Mouse (Mus musculus) layer of hippocampus, postnatal 25 days (tissue): ENCODE measurements around the gene Btn1a1. TPM values are rescaled to one million over a fixed set of nuclear protein-coding genes. Genes with fewer than 3 reads are reported as not detected.

ENCODE experiments used
- DNase-seq, 2 experiments: peaks; one replicate each; pipeline ENCODE4 v3.0.0; 2022; ENCODE audit warnings: mixed read lengths in 2 of 2, low spot score in 1 of 2; ENCODE audit errors: extremely low spot score in 1 of 2
- total RNA-seq, 2 experiments: library from RNA; stranded (reverse); gene quantifications; 2 replicates each; pipeline ENCODE4 v1.2.3; 2021

Btn1a1 gene
- total RNA-seq, 2 experiments from 2014 or later: not detected

- peak; percentile 21 to 52 for DNase-seq
Measured at GRCm38 (mm10) chr13:23488400-23489322, 23.0 kb upstream of the Btn1a1 start, which contains the start of gene Btn2a2. Btn2a2 (minus strand) TSS chr13:23488857.

- DNase-seq: no peak
Measured at GRCm38 (mm10) chr13:23485271-23485670, 19.6 kb upstream of the Btn1a1 start.

GRCm38 (mm10) chr13:23483153-23483552 is 17.5 kb upstream of the Btn1a1 start:
- DNase-seq: no peak

GRCm38 (mm10) chr13:23475658-23476057 is 10.0 kb upstream of the Btn1a1 start:
- no peak for DNase-seq

- peak; percentile 43 to 71 for DNase-seq
Measured at GRCm38 (mm10) chr13:23466911-23467310, 1.2 kb upstream of the Btn1a1 start.

- no peak for DNase-seq
Measured at GRCm38 (mm10) chr13:23466306-23466705, 605 bp upstream of the Btn1a1 start.

- DNase-seq: no peak
Measured at GRCm38 (mm10) chr13:23464841-23465366, 797 bp downstream of the Btn1a1 start.

GRCm38 (mm10) chr13:23464224-23464637 is 1.5 kb downstream of the Btn1a1 start:
- DNase-seq: peak in 1 of 2 experiments; percentile 20

GRCm38 (mm10) chr13:23463381-23464223 is 2.1 kb downstream of the Btn1a1 start:
- peak; percentile 82 to 93 for DNase-seq

- no peak for DNase-seq
Measured at GRCm38 (mm10) chr13:23462669-23463068, 3.0 kb downstream of the Btn1a1 start.

GRCm38 (mm10) chr13:23462063-23462462 is 3.6 kb downstream of the Btn1a1 start:
- no peak for DNase-seq

GRCm38 (mm10) chr13:23459264-23459846 is 6.3 kb downstream of the Btn1a1 start:
- DNase-seq: no peak

- no peak for DNase-seq
Measured at GRCm38 (mm10) chr13:23453926-23454325, 11.8 kb downstream of the Btn1a1 start.

- DNase-seq: peak; percentile 60 to 78
Measured at GRCm38 (mm10) chr13:23453362-23453862, 12.3 kb downstream of the Btn1a1 start.

- DNase-seq: peak; percentile 80 to 96
Measured at GRCm38 (mm10) chr13:23450398-23450797, 15.3 kb downstream of the Btn1a1 start.

- DNase-seq: peak in 1 of 2 experiments; percentile 27
Measured at GRCm38 (mm10) chr13:23449235-23450095, 16.2 kb downstream of the Btn1a1 start.

- no peak for DNase-seq
Measured at GRCm38 (mm10) chr13:23448758-23449157, 16.9 kb downstream of the Btn1a1 start.

- DNase-seq: peak; percentile 87 to 90
Measured at GRCm38 (mm10) chr13:23446498-23446952, 19.2 kb downstream of the Btn1a1 start.
